Mouse (Mus musculus) right cerebral cortex, postnatal 36 days (tissue): ENCODE data around the gene Ogfod1.
A peak's percentile ranks its signal among the peaks of the same experiment; 100 is the strongest.

Experiments
- DNase-seq, 2 experiments: peaks; one replicate each; pipeline ENCODE4 v3.0.0; 2022; ENCODE audit warnings: low spot score in 2 of 2, mixed read lengths in 1 of 2

Ogfod1 gene

DNA sequence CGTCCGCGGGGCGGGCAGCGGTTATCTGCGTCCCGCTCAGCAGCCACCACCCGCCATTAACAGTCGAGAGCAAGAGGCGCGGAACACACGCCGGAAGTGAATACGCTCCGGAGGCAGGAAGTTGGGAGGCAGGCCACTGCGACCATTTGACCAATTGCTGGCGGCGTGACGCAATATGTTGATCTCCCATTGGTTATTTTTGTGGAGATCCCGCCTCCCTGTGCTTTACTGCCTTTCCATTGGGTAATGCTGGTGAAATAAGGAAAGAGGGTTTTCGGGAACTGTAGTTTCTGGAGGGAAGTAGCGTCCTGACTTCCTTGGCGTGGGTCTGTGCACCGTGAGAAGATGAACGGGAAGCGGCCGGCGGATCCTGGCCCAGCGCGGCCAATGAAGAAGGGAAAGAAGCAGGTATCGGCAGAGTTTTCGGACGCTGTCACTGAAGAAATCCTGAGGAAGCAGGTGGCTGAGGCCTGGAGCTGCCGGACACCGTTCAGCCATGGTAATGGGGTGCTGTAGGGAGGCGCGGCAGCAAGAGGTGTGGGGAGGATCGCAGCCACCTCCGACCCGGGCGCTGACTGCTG lies at the start of gene Ogfod1, which contains the start of gene Nudt21:
Ogfod1 (plus strand) TSS at position 255 of the 581 bp plus-strand sequence.
Nudt21 (minus strand) TSS at position 88 of the 581 bp plus-strand sequence.
- DNase-seq, result peak; percentile 94 to 97

GRCm38 (mm10) chr8:93989739-93990138 lies 47.3 kb upstream of the Ogfod1 start:
- DNase-seq, result no peak

DNA sequence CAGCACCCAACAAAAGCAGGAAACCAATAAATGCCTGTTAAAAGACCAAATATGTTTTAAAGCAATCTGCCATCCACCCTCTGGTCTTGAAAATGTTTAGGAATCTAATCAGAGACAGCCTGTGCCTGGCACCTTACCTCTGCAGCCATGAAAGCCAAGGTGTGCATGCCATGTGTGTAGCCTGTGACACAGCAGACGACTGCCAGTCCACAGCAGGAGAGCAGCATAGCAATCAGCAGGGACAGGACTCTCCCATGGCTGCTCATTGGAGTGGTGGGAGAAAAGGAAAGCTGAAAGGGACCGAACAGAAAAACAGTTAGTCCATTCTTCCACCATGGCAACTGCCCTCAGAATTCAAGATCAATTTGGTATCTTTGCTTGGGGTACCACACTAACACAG lies 38.0 kb upstream of the Ogfod1 start:
- no peak for DNase-seq

GRCm38 (mm10) chr8:94004139-94004538 lies 32.9 kb upstream of the Ogfod1 start:
- no peak for DNase-seq

DNA sequence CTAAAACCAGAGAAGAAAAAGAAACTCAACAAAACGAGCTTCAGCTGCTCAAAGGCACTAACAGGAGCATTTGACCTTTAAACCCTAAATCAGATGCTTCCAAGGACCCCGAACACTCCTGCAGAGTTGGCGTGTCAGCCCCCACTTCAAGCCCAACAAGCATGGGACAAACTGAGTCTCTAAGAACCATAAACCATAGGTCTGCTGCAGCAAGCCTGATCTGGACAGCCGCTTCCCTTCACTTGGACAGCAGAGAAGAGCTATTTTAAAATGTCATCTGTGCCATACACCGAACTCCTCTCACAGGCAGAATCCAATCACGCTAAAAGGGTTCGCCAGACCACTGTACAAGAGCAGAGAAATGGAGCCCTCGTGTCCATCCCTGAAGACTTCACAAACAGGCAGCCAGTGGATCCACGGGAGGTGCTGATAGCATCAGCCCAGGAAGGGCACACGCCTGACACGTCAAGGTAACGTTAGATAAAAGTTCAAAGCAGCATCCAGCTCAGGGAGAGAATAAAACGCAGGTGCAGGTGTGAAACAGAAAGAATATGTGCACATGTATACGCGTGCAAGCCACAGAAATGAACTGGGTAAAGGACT lies 27.7 kb upstream of the Ogfod1 start:
- no peak for DNase-seq

DNA sequence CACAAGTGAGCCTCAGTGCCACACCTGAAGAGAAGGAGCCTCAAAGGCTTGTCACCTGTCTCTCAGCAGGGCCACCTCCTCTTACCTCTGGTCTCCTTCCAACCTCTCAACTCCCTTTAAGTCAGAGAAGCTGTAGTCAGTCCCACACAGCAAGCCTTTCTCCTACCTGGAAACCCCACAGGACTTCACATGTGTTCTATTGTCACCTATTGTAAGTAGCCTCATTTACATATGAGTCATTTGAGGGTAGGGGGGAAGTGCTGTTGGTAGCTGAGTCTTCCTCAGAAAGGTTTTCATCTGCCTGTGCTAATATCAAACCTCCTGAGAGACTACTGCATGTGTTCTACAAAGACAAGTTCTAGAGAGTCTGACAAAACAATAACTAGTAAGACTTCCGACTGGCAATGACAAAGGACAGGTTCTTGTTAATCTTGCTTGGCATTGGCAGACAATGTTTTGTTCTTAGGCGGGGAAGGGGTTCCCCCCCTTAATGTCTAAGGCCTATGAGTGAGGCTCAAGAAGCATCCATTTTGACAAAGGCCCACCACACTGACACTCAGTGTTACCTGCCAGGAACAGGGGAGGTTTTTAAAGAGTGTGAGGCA lies 26.8 kb upstream of the Ogfod1 start:
- no peak for DNase-seq

- DNase-seq, result no peak
These were observed 25.7 kb upstream of the Ogfod1 start for GRCm38 (mm10) chr8:94011076-94012012.

GRCm38 (mm10) chr8:94012013-94012951 lies 24.7 kb upstream of the Ogfod1 start, which contains the start of gene Amfr:
Gene Amfr, minus strand, starts transcription at chr8:94012842.
- DNase-seq, result peak; percentile 30 to 38

GRCm38 (mm10) chr8:94013026-94013612 lies 23.9 kb upstream of the Ogfod1 start:
- DNase-seq, result no peak

- DNase-seq, result no peak
These were observed 13.1 kb upstream of the Ogfod1 start for GRCm38 (mm10) chr8:94023916-94024315.

- no peak for DNase-seq
These were observed 7.3 kb upstream of the Ogfod1 start for GRCm38 (mm10) chr8:94029701-94030100.

DNA sequence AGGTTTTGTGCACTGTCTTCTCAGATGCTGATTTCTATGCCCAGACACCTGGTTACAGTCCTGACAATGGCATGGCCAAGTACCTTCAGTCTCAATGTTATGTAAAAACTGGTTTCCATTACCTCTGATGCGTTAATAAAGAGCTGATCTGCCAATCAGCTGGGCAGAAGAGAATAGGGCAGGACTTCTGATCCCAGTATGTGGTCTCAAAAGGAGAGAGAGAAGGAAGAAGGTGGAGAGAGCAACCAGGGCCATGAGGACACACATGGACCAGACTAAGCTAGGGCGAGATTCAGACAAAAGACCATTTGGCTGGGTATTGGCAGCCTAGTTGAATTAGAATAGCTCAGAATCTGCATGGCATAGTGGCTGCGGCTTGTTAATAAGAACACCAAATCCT lies 3.4 kb upstream of the Ogfod1 start:
- DNase-seq, result no peak

GRCm38 (mm10) chr8:94035200-94035599 lies 1.8 kb upstream of the Ogfod1 start:
- no peak for DNase-seq

GRCm38 (mm10) chr8:94036541-94036940 lies 457 bp upstream of the Ogfod1 start:
- peak; percentile 57 to 61 for DNase-seq

DNA sequence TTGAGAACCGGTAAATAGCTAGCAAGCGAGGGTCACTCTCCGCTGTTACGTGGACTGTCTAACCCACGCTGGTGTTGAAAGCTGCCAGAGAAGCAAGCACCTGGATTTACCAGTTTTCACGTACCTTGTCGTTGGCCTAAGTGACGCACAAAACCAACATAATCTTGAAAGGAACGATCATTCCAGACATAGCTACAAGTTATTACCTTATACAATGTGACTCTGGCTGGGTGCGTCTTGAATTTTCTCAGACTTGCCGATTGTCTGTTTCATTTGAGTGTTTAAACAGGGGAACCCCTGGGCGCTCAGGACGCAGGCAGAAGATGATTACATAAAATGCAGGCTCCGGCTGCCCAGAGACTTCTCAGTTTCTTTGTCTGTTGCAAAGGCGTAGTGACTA lies 808 bp downstream of the Ogfod1 start:
- DNase-seq, result no peak

DNA sequence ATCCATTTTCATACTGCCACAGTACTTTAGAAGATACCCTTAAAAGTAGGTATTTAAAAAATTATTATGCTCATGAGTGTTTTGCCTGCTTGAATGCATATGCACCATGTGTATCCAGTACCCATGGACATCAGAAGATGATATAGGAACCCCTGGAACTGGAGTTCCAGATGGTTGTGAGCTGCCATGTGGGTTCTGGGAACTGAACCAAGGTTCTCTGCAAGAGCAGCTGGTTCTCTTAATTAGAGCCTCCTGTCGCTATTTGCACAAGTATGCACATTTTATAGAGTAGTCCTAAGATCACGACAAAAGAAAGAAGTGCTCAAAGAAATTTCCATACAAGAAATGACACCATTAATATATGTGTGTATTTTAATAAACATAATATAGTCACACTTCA lies 10.8 kb downstream of the Ogfod1 start:
- DNase-seq, result no peak

DNA sequence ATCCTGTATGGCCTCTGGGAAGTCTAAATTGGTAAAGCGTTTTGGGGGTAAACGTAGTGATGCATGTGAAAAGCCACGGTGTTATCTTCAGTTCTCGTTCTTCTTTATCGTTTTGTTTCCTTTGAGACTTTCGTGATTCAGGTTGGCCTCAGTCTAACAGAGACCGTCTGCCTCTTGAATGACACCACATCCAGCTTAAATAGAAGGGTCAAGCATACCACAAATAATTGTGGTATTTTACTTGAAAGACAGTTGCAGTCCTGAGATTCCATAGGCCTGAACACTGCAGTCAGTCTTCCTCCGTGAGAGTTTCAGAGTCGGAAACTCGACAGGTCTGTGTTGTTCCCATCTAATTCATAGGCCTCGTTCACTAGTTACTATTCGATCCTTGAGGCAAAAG lies 15.7 kb downstream of the Ogfod1 start:
- no peak for DNase-seq

DNA sequence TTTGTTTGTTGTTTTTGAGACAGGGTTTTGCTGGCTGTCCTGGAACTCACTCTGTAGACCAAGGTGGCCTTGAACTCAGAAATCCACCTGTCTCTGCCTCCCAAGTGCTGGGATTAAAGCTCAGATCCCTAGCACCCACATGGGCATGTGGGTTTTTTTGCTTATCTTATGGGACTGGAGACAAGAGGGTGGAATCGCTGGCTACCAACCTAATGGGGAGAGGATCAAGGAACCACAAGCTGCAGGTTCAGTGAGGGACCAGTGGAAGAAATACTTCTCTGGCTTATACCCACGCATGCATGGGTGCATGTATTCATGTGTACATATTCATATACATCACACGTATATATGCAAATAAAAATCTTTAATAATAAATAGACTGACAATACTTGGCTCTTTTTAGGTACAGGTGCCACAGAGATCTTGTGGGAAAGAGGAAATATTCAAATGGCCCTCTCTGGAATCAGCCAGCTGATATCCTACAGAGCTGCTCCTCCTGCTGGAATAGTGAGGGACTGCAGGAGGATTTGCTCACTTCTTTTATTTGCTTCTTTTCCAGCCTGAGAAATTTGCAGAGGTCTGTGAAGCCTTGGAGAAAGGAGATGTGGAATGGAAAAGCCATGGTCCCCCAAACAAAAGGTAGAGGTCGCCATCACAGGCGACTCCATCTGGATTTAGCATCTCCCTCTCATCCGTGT lies 20.3 kb downstream of the Ogfod1 start:
- peak in 1 of 2 experiments; percentile 9 for DNase-seq

DNA sequence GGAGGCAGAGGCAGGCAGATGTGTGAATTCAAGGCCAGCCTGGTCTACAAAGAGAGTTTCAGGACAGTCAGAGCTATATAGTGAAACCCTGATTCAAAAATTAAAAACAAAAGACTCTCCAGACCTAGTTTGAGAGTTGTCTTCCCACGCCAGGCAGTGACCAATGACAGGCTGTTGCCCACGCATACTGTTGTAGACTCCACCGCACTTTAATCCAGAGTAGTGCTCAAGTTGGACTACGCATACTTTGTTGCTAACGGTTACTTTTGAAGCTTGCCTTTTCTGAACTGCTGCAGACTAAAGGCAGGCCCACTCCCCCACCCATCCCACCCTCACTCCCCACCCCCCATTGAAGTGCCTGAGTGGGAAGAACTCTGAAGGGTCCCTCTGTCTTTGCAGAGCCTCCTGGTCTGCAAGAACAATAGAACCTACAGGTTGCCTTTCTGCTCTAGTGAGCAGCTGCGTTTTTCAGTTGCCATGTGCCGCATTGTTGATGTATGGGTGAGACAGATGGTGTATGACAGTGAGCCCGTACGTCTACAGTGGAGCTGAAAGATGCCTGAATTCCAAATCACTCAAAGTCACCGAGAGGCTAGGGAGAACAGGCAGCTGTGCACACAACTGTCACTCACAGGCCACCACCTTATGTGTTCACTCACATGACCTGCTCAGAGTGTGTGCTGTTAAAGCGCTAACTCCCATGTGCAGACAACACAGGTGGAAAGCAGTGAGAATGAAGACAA lies 29.3 kb downstream of the Ogfod1 start:
- peak in 1 of 2 experiments; percentile 11 for DNase-seq
